Mouse (Mus musculus) MEL (cell line): ENCODE results near the gene Ddb1. TPM values are rescaled to one million over a fixed set of nuclear protein-coding genes. Genes with fewer than 3 reads are reported as not detected.

Experiments used
- DNase-seq: peaks from one replicate; pipeline ENCODE4 v3.0.0; 2011; ENCODE audit warnings: low read depth, low spot score
- H3K27ac ChIP-seq: 2 replicates; pipeline ENCODE4 v1.5.1; 2012; ENCODE audit warnings: low read depth, mild to moderate bottlenecking, control low read depth, low read length, moderate library complexity; ENCODE audit not compliant: control insufficient read depth
- H3K27me3 ChIP-seq, 2 experiments: fragments of 150-350 bp in 1 of 2; sonication (generic) in 1 of 2; 2 replicates each; pipeline ENCODE4 v1.6.1; 2012; ENCODE audit warnings: low read length in 2 of 2, mild to moderate bottlenecking in 2 of 2, improper control_type of control experiment in 1 of 2, moderate library complexity in 1 of 2; ENCODE audit not compliant: insufficient read depth in 2 of 2, control insufficient read depth in 1 of 2
- H3K36me3 ChIP-seq, 2 experiments: 2 replicates each; pipeline ENCODE4 v1.6.1; 2012 to 2014; ENCODE audit warnings: low read length in 2 of 2, improper control_type of control experiment in 1 of 2, inconsistent platforms in 1 of 2, mild to moderate bottlenecking in 1 of 2; ENCODE audit not compliant: insufficient read depth in 2 of 2, control insufficient read depth in 1 of 2
- H3K4me1 ChIP-seq, 2 experiments: fragments of 150-350 bp in 1 of 2; sonication (generic) in 1 of 2; 2 replicates each; pipeline ENCODE4 v1.6.1; 2012; ENCODE audit warnings: low read length in 2 of 2, improper control_type of control experiment in 1 of 2, mild to moderate bottlenecking in 1 of 2; ENCODE audit not compliant: insufficient read depth in 2 of 2, control insufficient read depth in 1 of 2
- H3K4me3 ChIP-seq, 2 experiments: fragments of 150-350 bp in 1 of 2; sonication (generic) in 1 of 2; 2 replicates each; pipeline ENCODE4 v1.5.1; 2012; ENCODE audit warnings: low read depth in 2 of 2, low read length in 2 of 2, mild to moderate bottlenecking in 2 of 2, moderate library complexity in 2 of 2, control low read depth in 1 of 2, improper control_type of control experiment in 1 of 2; ENCODE audit not compliant: control insufficient read depth in 1 of 2, insufficient read depth in 1 of 2
- H3K79me2 ChIP-seq: 2 replicates; pipeline ENCODE4 v1.6.1; 2012; ENCODE audit warnings: mild to moderate bottlenecking, low read length, moderate library complexity; ENCODE audit not compliant: control insufficient read depth, poor library complexity, insufficient read depth
- H3K9ac ChIP-seq: 2 replicates; pipeline ENCODE4 v1.6.1; 2012; ENCODE audit warnings: low read depth, mild to moderate bottlenecking, control low read depth, low read length, moderate library complexity; ENCODE audit not compliant: control insufficient read depth, poor library complexity, severe bottlenecking
- H3K9me3 ChIP-seq: fragments of 150-350 bp; sonication (generic); replicated peaks from 2 replicates; pipeline ENCODE4 v1.6.1; 2012; ENCODE audit warnings: mild to moderate bottlenecking, low read length, improper control_type of control experiment, moderate library complexity; ENCODE audit not compliant: insufficient read depth
- BHLHE40 ChIP-seq: IDR thresholded peaks from 2 replicates; pipeline ENCODE4 v1.6.1; 2012; ENCODE audit warnings: low read depth, mild to moderate bottlenecking, inconsistent platforms, low read length, improper control_type of control experiment, borderline replicate concordance
- E2F4 ChIP-seq: IDR thresholded peaks from 2 replicates; pipeline ENCODE4 v1.6.1; 2011; ENCODE audit warnings: low read depth, low read length, improper control_type of control experiment, borderline replicate concordance
- EP300 ChIP-seq, 2 experiments: IDR thresholded peaks; 2 replicates each; pipeline ENCODE4 v1.6.1; 2011; ENCODE audit warnings: improper control_type of control experiment in 2 of 2, low read length in 2 of 2, low read depth in 1 of 2, mild to moderate bottlenecking in 1 of 2
- ETS1 ChIP-seq: IDR thresholded peaks from 2 replicates; pipeline ENCODE4 v1.6.1; 2012; ENCODE audit warnings: low read depth, mild to moderate bottlenecking, inconsistent platforms, low read length, improper control_type of control experiment, moderate library complexity
- HCFC1 ChIP-seq: IDR thresholded peaks from 2 replicates; pipeline ENCODE4 v1.6.1; 2012; ENCODE audit warnings: low read depth, mild to moderate bottlenecking, inconsistent platforms, low read length, improper control_type of control experiment, moderate library complexity
- JUND ChIP-seq: IDR thresholded peaks from 2 replicates; pipeline ENCODE4 v1.6.1; 2011; ENCODE audit warnings: low read depth, mild to moderate bottlenecking, improper control_type of control experiment, low read length
- MAZ ChIP-seq: IDR thresholded peaks from 2 replicates; pipeline ENCODE4 v1.6.1; 2012; ENCODE audit warnings: low read depth, mild to moderate bottlenecking, inconsistent platforms, low read length, improper control_type of control experiment
- MEF2A ChIP-seq: IDR thresholded peaks from 2 replicates; pipeline ENCODE4 v1.6.1; 2014; ENCODE audit warnings: low read depth, mild to moderate bottlenecking, inconsistent platforms, low read length, improper control_type of control experiment; ENCODE audit not compliant: poor library complexity, insufficient replicate concordance, severe bottlenecking; ENCODE audit errors: extremely low read depth
- MYB ChIP-seq: IDR thresholded peaks from 2 replicates; pipeline ENCODE4 v1.6.1; 2011; ENCODE audit warnings: mild to moderate bottlenecking, low read depth, low read length, improper control_type of control experiment
- MYC ChIP-seq: IDR thresholded peaks from 2 replicates; pipeline ENCODE4 v1.6.1; 2011; ENCODE audit warnings: low read depth, mild to moderate bottlenecking, low read length, improper control_type of control experiment, moderate library complexity
- NELFE ChIP-seq: IDR thresholded peaks from 2 replicates; pipeline ENCODE4 v1.6.1; 2011; ENCODE audit warnings: low read depth, low read length, improper control_type of control experiment
- POLR2AphosphoS2 ChIP-seq: IDR thresholded peaks from 2 replicates; pipeline ENCODE4 v1.6.1; 2011; ENCODE audit warnings: low read length, improper control_type of control experiment
- POLR2AphosphoS5 ChIP-seq: IDR thresholded peaks from 2 replicates; pipeline ENCODE4 v1.6.1; 2012; ENCODE audit warnings: low read depth, borderline replicate concordance, mild to moderate bottlenecking, inconsistent platforms, low read length, moderate library complexity, mixed read lengths
- RAD21 ChIP-seq: IDR thresholded peaks from 2 replicates; pipeline ENCODE4 v1.6.1; 2011; ENCODE audit warnings: mild to moderate bottlenecking, low read depth, low read length, improper control_type of control experiment
- RCOR1 ChIP-seq: IDR thresholded peaks from 2 replicates; pipeline ENCODE4 v1.6.1; 2012; ENCODE audit warnings: low read depth, mild to moderate bottlenecking, inconsistent platforms, low read length, improper control_type of control experiment
- SIN3A ChIP-seq: IDR thresholded peaks from 2 replicates; pipeline ENCODE4 v1.6.1; 2012; ENCODE audit warnings: low read length, improper control_type of control experiment, inconsistent platforms
- SMC3 ChIP-seq: IDR thresholded peaks from 2 replicates; pipeline ENCODE4 v1.6.1; 2011; ENCODE audit warnings: low read depth, low read length, improper control_type of control experiment
- TAL1 ChIP-seq: IDR thresholded peaks from 2 replicates; pipeline ENCODE4 v1.6.1; 2012; ENCODE audit warnings: mild to moderate bottlenecking, inconsistent platforms, low read length, moderate library complexity, mixed read lengths
- TBP ChIP-seq: IDR thresholded peaks from 2 replicates; pipeline ENCODE4 v1.8.0; 2011; ENCODE audit warnings: low read depth, low read length, improper control_type of control experiment
- TCF12 ChIP-seq: IDR thresholded peaks from 2 replicates; pipeline ENCODE4 v1.6.1; 2014; ENCODE audit warnings: low read depth, mild to moderate bottlenecking, inconsistent platforms, low read length, improper control_type of control experiment, moderate library complexity
- UBTF ChIP-seq: IDR thresholded peaks from 2 replicates; pipeline ENCODE4 v1.6.1; 2012; ENCODE audit warnings: low read depth, mild to moderate bottlenecking, inconsistent platforms, low read length, improper control_type of control experiment, moderate library complexity, borderline replicate concordance; ENCODE audit not compliant: insufficient read depth
- USF1 ChIP-seq: IDR thresholded peaks from 2 replicates; pipeline ENCODE4 v1.6.1; 2014; ENCODE audit warnings: low read depth, mild to moderate bottlenecking, inconsistent platforms, low read length, improper control_type of control experiment, moderate library complexity
- USF2 ChIP-seq, 2 experiments: IDR thresholded peaks; 2 replicates each; pipeline ENCODE4 v1.6.1; 2011 to 2012; ENCODE audit warnings: improper control_type of control experiment in 2 of 2, low read length in 2 of 2, borderline replicate concordance in 1 of 2, inconsistent platforms in 1 of 2, low read depth in 1 of 2, mild to moderate bottlenecking in 1 of 2; ENCODE audit not compliant: insufficient read depth in 1 of 2
- ZKSCAN1 ChIP-seq: IDR thresholded peaks from 2 replicates; pipeline ENCODE4 v1.6.1; 2012; ENCODE audit warnings: low read depth, mild to moderate bottlenecking, inconsistent platforms, low read length, improper control_type of control experiment, moderate library complexity
- polyA plus RNA-seq, 2 experiments: library from polyadenylated mRNA; stranded (reverse) in 1 of 2; unstranded in 1 of 2; fragments of >175 nt in 1 of 2; fragments of >200 nt in 1 of 2; gene quantifications; 2 replicates each; pipeline versions ENCODE4 v1.2.1 to v1.2.4; 2012; ENCODE audit warnings: low replicate concordance in 2 of 2, low read depth in 1 of 2; ENCODE audit not compliant: insufficient read length in 2 of 2, insufficient read depth in 1 of 2, missing spikeins in 1 of 2
- total RNA-seq: library from RNA; depleted of rRNA; stranded (reverse); fragments of 300-350 nt; gene quantifications from 2 replicates; pipeline ENCODE4 v1.2.3, GENCODE M21; 2012

Ddb1 gene
- total and polyA plus RNA-seq, 3 experiments, result 116 to 459 (median 365) TPM

DNA sequence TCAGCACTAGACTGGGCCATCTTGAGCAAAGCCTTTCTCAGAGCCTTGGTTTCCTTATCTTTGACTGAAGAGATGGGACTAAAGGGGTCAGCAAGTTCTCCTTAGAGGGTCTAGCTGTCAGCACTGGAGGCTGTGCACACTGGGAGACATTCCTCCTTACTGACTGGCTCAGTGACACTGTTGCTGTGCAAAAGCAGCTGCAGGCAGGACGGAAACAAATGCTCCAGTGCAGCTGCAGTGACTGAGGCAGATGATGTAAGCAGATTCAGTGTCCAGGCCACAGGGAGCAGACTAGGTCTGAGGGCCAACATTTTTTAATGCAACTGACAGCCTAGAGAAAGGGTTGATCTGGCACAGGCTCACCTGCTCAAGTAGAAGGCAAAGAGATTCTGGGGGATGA is 68.1 kb downstream of the Ddb1 start:
- H3K9ac ChIP-seq, result no peak overlapping the region
- H3K27me3 ChIP-seq, result no peaks in the 10 kb centered on the region; a peak in 1 of 4 replicates
- H3K4me1 ChIP-seq, result peaks cover 0 to 10% of the 10 kb centered on the region in 2 experiments; a peak in 2 of 4 replicates
- H3K79me2 ChIP-seq, result no peaks in the 10 kb centered on the region
- H3K27ac ChIP-seq, result no peak overlapping the region
- peaks cover 0 to 8% of the 10 kb centered on the region in 2 experiments; a peak in 2 of 4 replicates for H3K36me3 ChIP-seq
- H3K4me3 ChIP-seq, result no peak overlapping the region
- TF ChIP-seq RCOR1 (no peak), NELFE (no peak), TBP (no peak), ETS1 (no peak), ZKSCAN1 (no peak), MEF2A (no peak), RAD21 (no peak), MAZ (no peak), POLR2AphosphoS5 (no peak), BHLHE40 (no peak), SMC3 (no peak), MYB (no peak), JUND (no peak), TCF12 (no peak), SIN3A (no peak), HCFC1 (no peak), UBTF (no peak), USF2 (IDR thresholded peaks at IDR 0.05; ENCODE audit: borderline replicate concordance in 1 of 2, insufficient read depth in 1 of 2, low read depth in 1 of 2, low read length in 2 of 2) (no peak), MYC (no peak), E2F4 (no peak)
- DNase-seq, result no peak
- no peaks in the 10 kb centered on the region for H3K9me3 ChIP-seq

DNA sequence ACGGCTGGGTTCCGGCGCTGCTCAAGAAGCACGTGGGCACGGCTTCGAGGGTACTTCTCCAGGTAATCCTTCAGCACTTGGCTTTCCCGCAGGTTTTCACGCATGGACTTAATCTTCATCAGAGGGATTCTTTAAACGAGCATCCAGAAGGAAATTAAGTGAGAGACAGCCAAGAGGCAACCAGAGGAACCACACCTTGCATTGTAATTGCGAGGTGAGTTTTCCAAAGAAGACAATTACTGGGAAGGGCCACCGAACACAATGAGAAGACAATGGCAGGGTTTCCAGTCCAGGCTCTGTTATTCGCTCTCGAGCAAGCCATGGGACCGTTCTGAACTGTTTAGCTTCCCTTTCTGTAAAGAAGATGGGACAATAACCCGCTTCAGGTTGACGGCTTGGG is 71.5 kb downstream of the Ddb1 start:
- H3K27me3 ChIP-seq, result peaks cover 0 to 1% of the 10 kb centered on the region in 2 experiments; a peak in 2 of 4 replicates
- H3K27ac ChIP-seq, result no peak overlapping the region
- no peaks in the 10 kb centered on the region for H3K9me3 ChIP-seq
- H3K4me1 ChIP-seq, result peaks cover 0 to 10% of the 10 kb centered on the region in 2 experiments; a peak in 2 of 4 replicates
- no peaks in the 10 kb centered on the region for H3K79me2 ChIP-seq
- H3K4me3 ChIP-seq, result no peak overlapping the region
- DNase-seq, result no peak
- peaks cover 0 to 9% of the 10 kb centered on the region in 2 experiments; a peak in 2 of 4 replicates for H3K36me3 ChIP-seq
- H3K9ac ChIP-seq, result no peak overlapping the region
- TF ChIP-seq TAL1 (no peak), POLR2AphosphoS2 (no peak), EP300 (IDR thresholded peaks at IDR 0.05; ENCODE audit: low read depth in 1 of 2, low read length in 2 of 2) (no peak), ZKSCAN1 (no peak), MEF2A (no peak), BHLHE40 (no peak), USF1 (no peak)
